Mouse (Mus musculus) liver, embryonic 18 days (tissue): ENCODE measurements around the gene Phxr2. TPM values are rescaled to one million over a fixed set of nuclear protein-coding genes. Genes with fewer than 3 reads are reported as not detected.

Experiments
- polyA plus RNA-seq: library from polyadenylated mRNA; depleted of rRNA; stranded (reverse); fragments of >200 nt; gene quantifications from 2 replicates; pipeline ENCODE4 v1.2.3, GENCODE M21; 2012; rRNA removed

The Phxr2 gene
- polyA plus RNA-seq = not detected in 2 replicates

GRCm38 (mm10) chr10:99126225-99126624 is at the start of gene Phxr2:
Phxr2 (minus strand) TSS chr10:99126325.

GRCm38 (mm10) chr10:99107964-99108363 is 18.2 kb downstream of the Phxr2 start, which contains the start of gene Galnt4:
Galnt4 (plus strand) TSS chr10:99108159.

DNA sequence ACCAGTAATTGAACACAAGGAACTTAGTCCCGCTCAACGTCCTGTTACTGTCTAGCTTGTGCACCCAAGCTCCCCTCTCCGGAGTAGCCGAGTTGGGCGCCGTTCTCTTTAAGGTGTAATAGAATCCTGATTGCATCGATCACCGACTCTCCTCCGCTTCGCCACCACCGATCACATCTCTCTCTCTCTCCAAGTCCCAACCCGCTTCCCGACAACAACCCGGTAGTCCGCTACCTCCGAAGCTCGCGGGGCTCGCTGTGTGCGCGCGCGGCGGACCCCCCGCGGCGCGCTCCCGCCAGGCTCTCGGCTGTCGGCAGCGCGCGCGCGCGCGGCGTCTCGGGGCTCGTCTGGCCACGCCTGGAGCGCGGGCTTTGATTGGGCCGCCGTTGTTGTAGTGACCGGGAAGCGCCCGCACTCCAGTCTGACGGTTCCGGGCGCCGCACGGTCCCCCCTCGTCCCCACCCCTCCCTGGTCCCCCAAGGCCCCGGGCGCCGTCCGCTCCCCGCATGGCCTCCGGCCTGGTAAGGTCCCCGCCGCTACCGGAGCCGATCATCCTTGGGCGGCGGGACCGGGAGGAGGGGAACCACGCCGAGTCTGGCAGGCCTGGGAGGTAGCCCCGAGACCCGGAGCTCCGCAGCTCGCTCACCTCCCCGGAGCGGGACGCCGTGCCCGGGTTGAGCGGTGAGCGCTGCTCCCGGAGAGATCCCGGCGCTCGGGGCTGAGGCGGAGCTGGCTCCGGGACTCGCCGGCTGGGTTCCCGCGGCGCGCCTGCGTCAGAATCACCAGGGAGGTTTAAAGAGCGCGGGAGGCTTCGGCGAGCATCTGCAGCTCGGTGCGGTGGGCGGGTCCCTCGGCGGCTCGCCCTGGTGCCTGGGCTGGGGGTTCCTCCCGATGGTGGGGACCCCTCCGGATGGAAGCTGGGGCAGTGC is 19.2 kb downstream of the Phxr2 start, which contains the start of gene Poc1b:
TSS of gene Poc1b (plus strand) at position 334 of the 929 bp plus-strand sequence.

Other genes starting within 250 kb of the Phxr2 start
- gene Atp2b1, start 211.9 kb downstream of the Phxr2 start, polyA plus RNA-seq = 5.8 and 6.8 TPM in 2 replicates
- 15.6 and 22.0 TPM in 2 replicates for gene Poc1b, start 19.3 kb downstream of the Phxr2 start, polyA plus RNA-seq
- gene Galnt4, start 18.2 kb downstream of the Phxr2 start, polyA plus RNA-seq = 0.81 and 0.88 TPM in 2 replicates
- gene Dusp6, start 136.9 kb upstream of the Phxr2 start, polyA plus RNA-seq = 25.5 and 29.0 TPM in 2 replicates